Mouse (Mus musculus): ENCODE results near the gene Cenpp.

DNA sequence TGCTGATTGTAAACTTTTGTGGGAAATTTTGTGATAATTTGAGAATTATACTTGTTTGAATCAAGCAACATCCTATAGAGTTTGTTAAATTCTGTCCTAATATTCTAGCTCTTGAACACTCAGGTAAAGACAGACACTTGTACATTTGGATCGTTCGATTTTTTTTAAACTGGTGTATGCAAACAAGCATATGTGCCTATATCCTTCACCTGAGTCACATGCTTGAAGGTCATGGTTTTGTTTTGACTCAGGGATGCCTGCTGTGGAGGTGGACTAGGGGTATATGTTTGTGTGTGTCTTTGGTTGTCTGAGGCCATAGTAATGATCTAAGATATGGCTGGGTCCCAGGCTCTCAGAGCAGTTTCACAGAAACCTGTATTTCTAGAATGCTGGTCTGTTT is 189.7 kb downstream of the Cenpp start:
- TF ChIP-seq POLR2A (IDR thresholded peaks at IDR 0.05; ENCODE audit: insufficient read depth, low read length) (no peak), CTCF (IDR thresholded peaks at IDR 0.05; ENCODE audit: low read depth, low read length) (no peak), EP300 (IDR thresholded peaks at IDR 0.05; ENCODE audit: insufficient read depth, low read depth, low read length) (no peak)
